Mouse (Mus musculus): ENCODE data around the gene Ganab. TPM values are rescaled to one million over a fixed set of nuclear protein-coding genes. Genes with fewer than 3 reads are reported as not detected.

The Ganab gene
- polyA plus RNA-seq, 1 experiment from 2014 or later, result 102 TPM

DNA sequence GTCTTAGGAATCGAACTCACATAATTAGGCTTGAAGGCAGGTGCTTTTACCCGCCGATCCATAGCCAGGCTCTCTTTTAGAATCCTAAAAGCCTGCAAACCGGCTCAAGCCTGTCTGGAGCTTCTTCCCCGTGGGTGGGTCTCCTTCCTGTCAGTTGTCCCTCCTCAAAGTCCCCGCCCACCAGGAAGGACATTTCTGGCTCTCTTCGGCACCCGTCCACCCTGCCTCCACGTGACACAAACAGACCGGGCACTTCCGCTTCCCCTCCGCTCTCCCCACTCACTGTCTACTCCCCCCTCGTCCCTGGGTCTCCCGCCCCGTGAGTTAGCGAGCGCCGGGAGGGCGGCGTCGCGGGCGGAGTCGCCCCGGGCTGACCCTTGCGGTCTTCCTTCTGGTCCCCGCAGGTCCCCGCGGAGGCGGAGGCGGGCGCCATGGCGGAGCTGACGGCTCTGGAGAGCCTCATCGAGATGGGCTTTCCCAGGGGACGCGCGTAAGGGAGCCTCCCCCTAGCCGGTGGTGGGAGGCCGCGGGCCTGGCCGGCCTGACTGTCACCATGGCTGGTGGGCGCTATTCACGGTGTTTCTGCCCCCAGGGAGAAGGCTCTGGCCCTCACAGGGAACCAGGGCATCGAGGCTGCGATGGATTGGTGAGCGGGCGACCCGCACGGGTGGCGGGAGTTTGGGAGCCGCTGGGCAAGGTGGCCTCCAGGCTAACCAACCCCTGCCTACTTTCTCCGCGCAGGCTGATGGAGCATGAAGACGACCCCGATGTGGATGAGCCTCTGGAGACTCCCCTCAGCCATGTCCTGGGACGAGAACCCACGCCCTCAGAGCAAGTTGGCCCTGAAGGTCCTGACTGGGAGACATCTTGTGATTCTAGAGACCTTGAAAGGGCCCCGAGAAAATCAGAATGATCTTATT is 26.3 kb upstream of the Ganab start, which contains the start of gene Ubxn1:
TSS of gene Ubxn1 (plus strand) at position 230 of the 920 bp plus-strand sequence.
- peak within 1 kb of the TSS; percentile 83 for H3K4me2 ChIP-seq
- WGBS, result under 1% methylated on average over 59 of the region's 59 CpGs
- peak within 1 kb of the TSS; percentile 99 for H3K4me3 ChIP-seq
- H3K9ac ChIP-seq, result peak within 1 kb of the TSS; percentile 97
- H3K27ac ChIP-seq, result peak within 1 kb of the TSS; percentile 85
- peak; percentile 96 for ATAC-seq (ENCODE audit: insufficient number of reproducible peaks, low FRiP score, low TSS enrichment, low read depth)
- H3K27me3 ChIP-seq, result no peaks in the 10 kb centered on the region
- H3K9me3 ChIP-seq, result no peaks in the 10 kb centered on the region
- H3K4me1 ChIP-seq, result peaks cover 10% of the 10 kb centered on the region
- H3K36me3 ChIP-seq, result peaks cover 34% of the 10 kb centered on the region

DNA sequence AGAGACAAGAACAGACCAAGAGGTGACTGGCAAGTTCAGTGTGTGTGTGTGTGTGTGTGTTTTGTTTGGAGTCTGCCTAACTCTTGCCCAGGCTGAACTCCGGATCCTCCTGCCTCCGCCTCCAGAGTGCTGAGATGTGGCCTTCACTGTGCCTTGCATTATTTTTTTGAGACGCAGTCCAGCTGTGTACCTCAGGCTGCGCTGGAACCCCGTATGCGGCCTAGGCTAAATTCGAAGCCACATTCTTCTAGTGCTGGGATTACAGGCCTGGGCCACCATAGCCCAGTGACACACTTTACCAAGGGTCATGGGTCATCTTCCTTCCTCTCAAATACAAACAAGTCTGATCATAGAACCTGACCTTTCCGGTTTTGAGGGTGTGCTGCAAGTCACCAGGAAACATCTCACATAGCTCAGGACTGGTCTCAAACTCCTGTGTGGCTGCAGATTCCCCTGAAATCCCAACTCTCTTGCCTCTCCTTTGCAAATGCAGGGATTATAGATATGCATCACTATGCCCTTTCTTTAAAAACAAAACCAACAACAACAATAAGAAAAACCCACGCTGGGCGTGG is 25.5 kb upstream of the Ganab start:
- peaks cover 10% of the 10 kb centered on the region for H3K4me1 ChIP-seq
- H3K4me2 ChIP-seq, result peak overlapping the region; percentile 83
- H3K4me3 ChIP-seq, result peak overlapping the region; percentile 99
- H3K9ac ChIP-seq, result peak overlapping the region; percentile 97
- H3K36me3 ChIP-seq, result peaks cover 40% of the 10 kb centered on the region
- WGBS, result 71% methylated on average over 10 of the region's 10 CpGs
- H3K27me3 ChIP-seq, result no peaks in the 10 kb centered on the region
- no peak for ATAC-seq (ENCODE audit: insufficient number of reproducible peaks, low FRiP score, low TSS enrichment, low read depth)
- no peaks in the 10 kb centered on the region for H3K9me3 ChIP-seq
- H3K27ac ChIP-seq, result 0 out of 2 replicates have a peak overlapping the region, but pooled peaks have one; percentile 5

DNA sequence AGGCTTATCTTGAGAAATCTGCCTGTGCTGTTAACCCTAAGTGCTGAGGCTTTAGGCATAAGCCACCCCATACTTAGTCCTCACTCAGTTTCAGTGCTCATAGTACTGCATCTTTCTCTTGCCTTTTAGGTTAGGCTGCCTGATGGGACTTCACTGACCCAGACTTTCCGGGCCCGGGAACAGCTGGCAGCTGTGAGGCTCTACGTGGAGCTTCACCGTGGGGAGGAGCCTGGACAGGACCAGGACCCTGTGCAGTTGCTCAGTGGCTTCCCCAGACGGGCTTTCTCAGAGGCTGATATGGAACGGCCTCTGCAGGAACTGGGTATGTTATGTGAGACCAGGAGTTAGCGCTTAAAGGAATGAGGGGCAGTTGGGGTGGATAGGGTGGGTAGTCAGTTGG is 22.8 kb upstream of the Ganab start:
- Histone ChIP-seq H3K9ac (no peak overlapping the region), H3K4me1 (peaks cover 18% of the 10 kb centered on the region), H3K4me3 (no peak overlapping the region), H3K9me3 (no peaks in the 10 kb centered on the region), H3K27me3 (no peaks in the 10 kb centered on the region), H3K36me3 (peaks cover 52% of the 10 kb centered on the region), H3K27ac (no peak overlapping the region), H3K4me2 (no peak overlapping the region)
- WGBS, result 91% methylated on average over 7 of the region's 7 CpGs
- no peak for ATAC-seq (ENCODE audit: insufficient number of reproducible peaks, low FRiP score, low TSS enrichment, low read depth)

DNA sequence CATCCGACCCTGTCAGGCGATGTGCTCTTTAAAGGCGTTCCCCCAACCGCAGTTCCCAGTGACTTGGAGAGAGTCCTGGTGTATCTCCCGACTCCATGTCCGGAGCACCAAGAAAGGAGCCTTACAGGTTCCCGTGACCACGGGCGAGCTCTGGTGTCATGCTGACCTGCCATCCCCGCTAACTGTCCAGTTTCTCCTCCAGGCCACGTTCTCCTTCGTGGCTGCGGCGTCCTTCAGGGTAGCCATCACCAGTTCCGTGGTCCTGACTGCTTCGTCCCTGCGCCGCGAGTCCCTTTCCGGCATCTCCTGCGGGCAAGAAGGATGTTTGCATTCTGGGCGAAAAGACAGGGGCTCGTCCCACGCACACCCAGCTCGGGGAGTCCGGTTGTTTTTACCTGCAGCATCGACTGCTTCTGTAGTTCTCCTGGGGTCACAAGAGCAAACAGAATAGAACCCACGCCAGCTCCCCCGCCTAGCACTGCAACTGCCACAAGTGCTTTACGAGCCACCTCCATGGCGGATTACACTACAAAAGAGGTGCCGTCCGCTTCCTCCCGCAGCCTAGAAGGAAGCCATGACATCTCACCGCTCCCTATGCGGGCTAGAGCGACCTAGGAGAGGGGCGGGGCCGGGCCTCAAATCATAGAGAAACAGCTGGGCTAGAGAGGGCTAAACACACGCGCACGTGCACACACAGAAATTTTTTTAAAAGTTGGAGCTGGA is 17.4 kb upstream of the Ganab start, which contains the start of gene Uqcc3:
TSS of gene Uqcc3 (minus strand) at position 613 of the 723 bp plus-strand sequence.
- peak; percentile 89 for ATAC-seq (ENCODE audit: insufficient number of reproducible peaks, low FRiP score, low TSS enrichment, low read depth)
- Histone ChIP-seq H3K27me3 (no peaks in the 10 kb centered on the region), H3K36me3 (peaks cover 27% of the 10 kb centered on the region), H3K9ac (peak within 1 kb of the TSS; percentile 79), H3K27ac (peak within 1 kb of the TSS; percentile 88), H3K4me2 (peak within 1 kb of the TSS; percentile 65), H3K4me3 (peak within 1 kb of the TSS; percentile 71), H3K9me3 (no peaks in the 10 kb centered on the region), H3K4me1 (peaks cover 10% of the 10 kb centered on the region; the same call in 1 of the 2 replicates)
- under 1% methylated on average over 42 of the region's 42 CpGs for WGBS

DNA sequence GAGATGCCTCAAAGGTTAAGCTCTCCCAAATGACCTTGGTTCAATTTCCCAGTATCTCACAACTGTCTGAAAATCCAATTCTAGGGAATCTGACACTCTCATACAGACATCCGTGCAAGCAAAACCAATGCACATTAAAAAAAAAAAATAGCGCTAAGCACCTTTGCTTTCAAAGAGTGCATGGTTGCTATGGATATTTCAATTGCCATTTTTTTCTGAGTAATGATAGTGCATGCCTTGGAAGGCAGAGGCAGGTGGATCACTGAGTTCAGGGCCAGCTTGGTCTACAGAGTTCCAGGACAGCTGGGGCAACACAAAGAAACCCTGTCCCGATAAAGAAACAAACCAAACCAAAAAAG is 16.9 kb upstream of the Ganab start:
- Histone ChIP-seq H3K4me1 (peaks cover 10% of the 10 kb centered on the region; the same call in 1 of the 2 replicates), H3K36me3 (peaks cover 23% of the 10 kb centered on the region), H3K27ac (peak overlapping the region; percentile 88), H3K9me3 (no peaks in the 10 kb centered on the region), H3K4me3 (peak overlapping the region; percentile 71), H3K4me2 (peak overlapping the region; percentile 65), H3K9ac (peak overlapping the region; percentile 79; the same call in 1 of the 2 replicates), H3K27me3 (no peaks in the 10 kb centered on the region)
- 15% methylated on average over 3 of the region's 3 CpGs for WGBS
- no peak for ATAC-seq (ENCODE audit: insufficient number of reproducible peaks, low FRiP score, low TSS enrichment, low read depth)

- no peak for ATAC-seq (ENCODE audit: insufficient number of reproducible peaks, low FRiP score, low TSS enrichment, low read depth)
- Histone ChIP-seq H3K9me3 (no peaks in the 10 kb centered on the region), H3K4me1 (peaks cover 17% of the 10 kb centered on the region), H3K36me3 (0 out of 2 replicates have a peak, but pooled peaks cover 2% of the 10 kb centered on the region), H3K27me3 (no peaks in the 10 kb centered on the region), H3K4me2 (no peak within 1 kb of the TSS), H3K9ac (no peak within 1 kb of the TSS), H3K4me3 (no peak within 1 kb of the TSS), H3K27ac (no peak within 1 kb of the TSS)
- 73% methylated on average over 3 of the region's 3 CpGs for WGBS
These were observed 14.3 kb upstream of the Ganab start, which contains the start of the genes Lbhd1 and Gm49403 for GRCm38 (mm10) chr19:8883616-8884015. Gene Lbhd1, plus strand, starts transcription at chr19:8883732. Gene Gm49403, plus strand, starts transcription at chr19:8883930.

DNA sequence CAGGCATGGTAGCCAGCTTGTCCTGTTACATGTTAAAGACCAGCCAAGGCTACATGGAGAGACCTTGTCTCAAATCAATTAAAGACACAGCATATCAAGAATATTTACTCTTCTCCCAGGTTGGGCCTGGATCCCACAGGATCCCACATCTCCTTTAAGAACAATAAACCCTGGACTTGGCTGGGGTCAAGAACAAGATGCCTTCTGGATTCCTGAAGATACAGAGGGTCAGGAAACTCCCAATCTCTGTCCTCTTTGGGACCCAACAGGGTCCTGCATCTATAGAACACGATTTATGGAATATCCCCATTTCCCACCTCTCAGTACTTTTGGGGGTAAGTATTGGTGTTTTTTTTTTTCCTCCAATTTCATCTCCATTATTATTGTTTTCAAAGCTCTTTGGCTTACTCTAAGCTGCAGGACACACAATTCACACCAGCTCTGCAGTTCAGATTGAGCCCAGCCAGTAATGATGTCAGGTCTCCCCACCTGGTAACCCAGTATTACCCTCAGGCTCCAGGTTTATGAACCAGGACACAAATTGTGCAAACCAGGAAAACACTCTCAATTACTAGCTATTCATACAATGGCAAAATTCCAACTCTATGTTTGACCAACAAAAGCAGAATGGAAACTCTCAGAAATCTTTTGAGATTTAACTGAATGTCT is 10.8 kb upstream of the Ganab start:
- WGBS, result 55% methylated on average over 1 of the region's 1 CpGs
- peaks cover 14% of the 10 kb centered on the region for H3K4me1 ChIP-seq
- H3K4me3 ChIP-seq, result peak overlapping the region; percentile 64
- no peaks in the 10 kb centered on the region for H3K27me3 ChIP-seq
- peaks cover 9% of the 10 kb centered on the region for H3K36me3 ChIP-seq
- no peaks in the 10 kb centered on the region for H3K9me3 ChIP-seq
- peak overlapping the region; percentile 67; the same call in 1 of the 2 replicates for H3K4me2 ChIP-seq
- peak overlapping the region; percentile 92 for H3K27ac ChIP-seq
- no peak overlapping the region for H3K9ac ChIP-seq
- ATAC-seq (ENCODE audit: insufficient number of reproducible peaks, low FRiP score, low TSS enrichment, low read depth), result no peak

GRCm38 (mm10) chr19:8887585-8888463 is 10.0 kb upstream of the Ganab start:
- peaks cover 9% of the 10 kb centered on the region for H3K36me3 ChIP-seq
- WGBS, result 14% methylated on average over 19 of the region's 19 CpGs
- H3K27me3 ChIP-seq, result no peaks in the 10 kb centered on the region
- peak overlapping the region; percentile 89 for H3K9ac ChIP-seq
- H3K9me3 ChIP-seq, result no peaks in the 10 kb centered on the region
- H3K27ac ChIP-seq, result peak overlapping the region; percentile 92
- peaks cover 16% of the 10 kb centered on the region for H3K4me1 ChIP-seq
- peak overlapping the region; percentile 64 for H3K4me3 ChIP-seq
- H3K4me2 ChIP-seq, result peak overlapping the region; percentile 67
- ATAC-seq (ENCODE audit: insufficient number of reproducible peaks, low FRiP score, low TSS enrichment, low read depth), result no peak

GRCm38 (mm10) chr19:8888511-8889385 is 9.1 kb upstream of the Ganab start, which contains the start of the genes 1810009A15Rik and Gm49416:
Gene 1810009A15Rik, plus strand, starts transcription at chr19:8888853.
Gene Gm49416, plus strand, starts transcription at chr19:8888926.
- Histone ChIP-seq H3K9me3 (no peaks in the 10 kb centered on the region), H3K36me3 (peaks cover 9% of the 10 kb centered on the region), H3K9ac (peak within 1 kb of the TSS; percentile 89), H3K27ac (peak within 1 kb of the TSS; percentile 92), H3K4me2 (peak within 1 kb of the TSS; percentile 67), H3K4me1 (peaks cover 20% of the 10 kb centered on the region), H3K27me3 (no peaks in the 10 kb centered on the region), H3K4me3 (peak within 1 kb of the TSS; percentile 64)
- WGBS, result under 1% methylated on average over 58 of the region's 58 CpGs
- peak; percentile 92 for ATAC-seq (ENCODE audit: insufficient number of reproducible peaks, low FRiP score, low TSS enrichment, low read depth)

All from limb, embryonic 15.5 days (tissue).